20 mouse cellular contexts compared by ENCODE assay signal in the genomic region with DNA sequence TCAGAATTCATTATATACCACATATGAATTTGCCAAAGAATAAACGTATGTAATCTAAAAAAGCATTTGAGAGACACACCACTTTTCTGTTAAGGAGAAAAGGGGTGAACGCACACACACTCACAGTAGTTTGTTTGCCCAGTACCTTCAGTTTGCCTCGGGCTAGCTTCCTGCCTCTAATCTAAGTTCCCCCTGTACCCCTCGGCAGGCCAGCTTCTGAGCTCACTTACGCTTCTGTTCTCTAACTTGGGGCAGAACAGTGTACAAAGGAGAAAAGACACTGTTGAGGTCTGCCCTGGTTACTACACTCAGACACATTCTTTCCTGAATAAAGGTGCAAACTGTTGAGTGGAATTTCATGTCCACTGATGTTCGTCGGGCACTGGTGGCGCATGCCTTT. TPM values are rescaled to one million over a fixed set of nuclear protein-coding genes. Genes with fewer than 3 reads are reported as not detected.
DNase-seq lines count a peak whose midpoint lies in the region; ATAC-seq and TF ChIP-seq lines count a peak whose summit lies in the region.
"Had no signal": no experiment of that assay in that cellular context is flagged by ENCODE, and none has a peak within 500 bp of the region (broad histone marks: within the 10 kb centered on the region; RNA-seq: fewer than 3 reads in every experiment).

No protein-coding gene starts in this region.

- no peak overlapping the region for H3K4me3 ChIP-seq in forebrain, embryonic 10.5 days
- H3K4me3 ChIP-seq in forebrain, postnatal 0 days (ENCODE audit: low read depth, low read length), result no peak overlapping the region
- no peak overlapping the region for H3K4me3 ChIP-seq in limb, embryonic 12.5 days (replicated peaks)
- H3K4me3 ChIP-seq in limb, embryonic 10.5 days, result no peak overlapping the region
- H3K4me3 ChIP-seq: embryonic facial prominence, embryonic 10.5 days; embryonic facial prominence, embryonic 12.5 days; forebrain, embryonic 12.5 days had no signal

- 74% methylated on average over 8 of the region's 8 CpGs for WGBS in forebrain, embryonic 10.5 days
- 73% methylated on average over 8 of the region's 8 CpGs for WGBS in forebrain, postnatal 0 days
- WGBS in limb, embryonic 12.5 days, result 82% methylated on average over 8 of the region's 8 CpGs
- 88% methylated on average over 8 of the region's 8 CpGs for WGBS in limb, embryonic 10.5 days

- ATAC-seq in forebrain, postnatal 0 days, result no peak
- ATAC-seq in limb, embryonic 12.5 days (ENCODE audit: insufficient number of reproducible peaks, insufficient read depth, low FRiP score, low TSS enrichment, low read depth), result no peak
- ATAC-seq: forebrain, embryonic 14.5 days; forebrain, embryonic 16.5 days had no signal

- H3K36me3 ChIP-seq in forebrain, embryonic 10.5 days (replicated peaks), result peaks cover 68% of the 10 kb centered on the region
- H3K36me3 ChIP-seq in forebrain, postnatal 0 days (ENCODE audit: insufficient read depth), result 0 out of 2 replicates have a peak, but pooled peaks cover 12% of the 10 kb centered on the region
- peaks cover 11% of the 10 kb centered on the region for H3K36me3 ChIP-seq in limb, embryonic 12.5 days
- peaks cover 42% of the 10 kb centered on the region for H3K36me3 ChIP-seq in limb, embryonic 10.5 days
- H3K36me3 ChIP-seq: embryonic facial prominence, embryonic 12.5 days had no signal

- H3K27me3 ChIP-seq in forebrain, embryonic 10.5 days (ENCODE audit: poor library complexity, severe bottlenecking), result no peaks in the 10 kb centered on the region
- no peaks in the 10 kb centered on the region for H3K27me3 ChIP-seq in forebrain, postnatal 0 days (ENCODE audit: insufficient read depth, low read length)
- H3K27me3 ChIP-seq in limb, embryonic 12.5 days, result no peaks in the 10 kb centered on the region
- no peaks in the 10 kb centered on the region for H3K27me3 ChIP-seq in limb, embryonic 10.5 days (ENCODE audit: low read depth, poor library complexity, severe bottlenecking)
- H3K27me3 ChIP-seq: embryonic facial prominence, embryonic 12.5 days; forebrain, embryonic 12.5 days had no signal

- peak overlapping the region; percentile 65 for H3K27ac ChIP-seq in forebrain, embryonic 10.5 days
- no peak overlapping the region for H3K27ac ChIP-seq in forebrain, postnatal 0 days (ENCODE audit: low read depth, low read length)
- peak overlapping the region; percentile 50; the same call in 1 of the 2 replicates for H3K27ac ChIP-seq in limb, embryonic 12.5 days
- H3K27ac ChIP-seq in limb, embryonic 10.5 days, result no peak overlapping the region
- H3K27ac ChIP-seq: embryonic facial prominence, embryonic 10.5 days; embryonic facial prominence, embryonic 12.5 days had no signal

- TF ChIP-seq CTCF in forebrain, postnatal 0 days (IDR thresholded peaks at IDR 0.05; ENCODE audit: low read depth), result no peak

- DNase-seq in forebrain, embryonic 10.5 days (ENCODE audit: extremely low spot score, low spot score), result no peak
- DNase-seq in forebrain, postnatal 0 days, result no peak
- no peak for DNase-seq in limb, embryonic 10.5 days (ENCODE audit: low spot score)
- no peak for DNase-seq in ovary, postnatal 36 days (ENCODE audit: low spot score)
- DNase-seq: adrenal gland, adult 2 months; adrenal gland, postnatal 10 days; adrenal gland, postnatal 25 days; B cell, adult 2 months; cerebellum, adult 11 months; cerebellum, adult 18-20 months; cerebellum, adult 8-10 months; cerebellum, adult 9-11 months; cerebellum, postnatal 14 days; cerebellum, postnatal 36 days had no signal

- peaks cover 10% of the 10 kb centered on the region for H3K9me3 ChIP-seq in forebrain, embryonic 10.5 days
- no peaks in the 10 kb centered on the region for H3K9me3 ChIP-seq in forebrain, postnatal 0 days (ENCODE audit: low read length)
- 0 out of 2 replicates have a peak, but pooled peaks cover 9% of the 10 kb centered on the region for H3K9me3 ChIP-seq in limb, embryonic 12.5 days
- H3K9me3 ChIP-seq in limb, embryonic 10.5 days (replicated peaks), result no peaks in the 10 kb centered on the region

- H3K4me2 ChIP-seq in forebrain, postnatal 0 days (ENCODE audit: low read depth), result no peak overlapping the region
- H3K4me2 ChIP-seq in limb, embryonic 12.5 days, result no peak overlapping the region
- H3K4me2 ChIP-seq: embryonic facial prominence, embryonic 12.5 days; forebrain, embryonic 12.5 days had no signal

- no peak overlapping the region for H3K9ac ChIP-seq in forebrain, postnatal 0 days
- no peak overlapping the region for H3K9ac ChIP-seq in limb, embryonic 12.5 days (replicated peaks)
- H3K9ac ChIP-seq: embryonic facial prominence, embryonic 12.5 days; forebrain, embryonic 12.5 days had no signal

- peaks cover 66% of the 10 kb centered on the region for H3K4me1 ChIP-seq in forebrain, embryonic 10.5 days
- 0 out of 2 replicates have a peak, but pooled peaks cover 3% of the 10 kb centered on the region for H3K4me1 ChIP-seq in forebrain, postnatal 0 days (ENCODE audit: insufficient read depth)
- H3K4me1 ChIP-seq in limb, embryonic 12.5 days (replicated peaks), result no peaks in the 10 kb centered on the region
- no peaks in the 10 kb centered on the region for H3K4me1 ChIP-seq in limb, embryonic 10.5 days

RNA-seq across cellular contexts. Expression of a gene that starts 51.1 kb away (rescaled TPM):
- polyA plus RNA-seq in forebrain, embryonic 10.5 days (2016; fragmentation: Nextera tagmentation; extraction: Ambion mirVana), result 81.0 and 86.1 TPM in 2 replicates
- 447 and 546 TPM in 2 replicates for total RNA-seq in forebrain, postnatal 0 days (2014; rRNA removed)
- 367 and 462 TPM in 2 replicates for polyA plus RNA-seq in forebrain, postnatal 0 days (2015; fragmentation: Nextera tagmentation; extraction: Ambion mirVana)
- polyA plus RNA-seq in limb, embryonic 12.5 days (2016; fragmentation: Nextera tagmentation; extraction: Ambion mirVana), result 55.0 and 60.9 TPM in 2 replicates
- polyA plus RNA-seq in limb, embryonic 10.5 days (2016; fragmentation: Nextera tagmentation; extraction: Ambion mirVana), result 63.9 and 72.1 TPM in 2 replicates

Comparison
In these comparisons a context has a peak if more than half of its experiments do, and no peak if none do; other contexts are left out.
1. H3K27ac ChIP-seq: peak in forebrain, embryonic 10.5 days (single experiment) and limb, embryonic 12.5 days (single experiment); none in forebrain, postnatal 0 days (single experiment) and limb, embryonic 10.5 days (single experiment).